Mouse (Mus musculus): ENCODE measurements around the gene Mctp1.

DNA sequence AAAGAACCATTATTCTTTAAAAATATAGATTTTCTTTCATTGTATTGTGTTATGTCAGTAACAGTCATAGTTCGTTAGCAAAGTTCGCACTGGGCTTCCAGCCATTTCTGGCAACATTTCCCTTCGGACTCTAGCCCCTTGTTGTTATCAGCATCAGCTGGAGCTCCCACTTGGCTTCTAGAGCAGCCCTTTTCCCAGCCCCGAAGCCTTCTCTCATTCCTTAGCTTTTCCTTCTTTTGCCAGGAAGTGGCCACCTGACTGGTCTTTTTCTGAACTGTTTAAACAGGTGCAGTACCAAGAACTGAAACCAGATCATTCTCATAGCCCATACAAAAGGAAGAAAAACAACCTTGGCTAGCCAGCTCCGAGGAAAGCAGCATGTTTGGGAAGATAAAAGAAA lies 645.3 kb downstream of the Mctp1 start:
- no peak for TF ChIP-seq POLR2A (IDR thresholded peaks at IDR 0.05; ENCODE audit: insufficient read depth, low read length)
- TF ChIP-seq CTCF (IDR thresholded peaks at IDR 0.05; ENCODE audit: low read depth, low read length) = no peak
